In genomic region chr2:52622616-52623015, GRCm38 (mm10) we compare ENCODE assay signal across 13 mouse cellular contexts. TPM values are rescaled to one million over a fixed set of nuclear protein-coding genes. Genes with fewer than 3 reads are reported as not detected.
A peak's percentile ranks its signal among the peaks of the same experiment; 100 is the strongest.
DNase-seq lines count a peak whose midpoint lies in the region; ATAC-seq and TF ChIP-seq lines count a peak whose summit lies in the region.
"Had no signal": no experiment of that assay in that cellular context is flagged by ENCODE, and none has a peak within 500 bp of the region (broad histone marks: within the 10 kb centered on the region; RNA-seq: fewer than 3 reads in every experiment).

No protein-coding gene starts in this region.

- 40% methylated on average over 2 of the region's 2 CpGs for WGBS in liver, embryonic 14.5 days (ENCODE audit: insufficient replicate concordance)
- WGBS in liver, embryonic 12.5 days (ENCODE audit: insufficient replicate concordance): 48% methylated on average over 2 of the region's 2 CpGs

- no peak for ATAC-seq in liver, embryonic 14.5 days (ENCODE audit: insufficient read depth)
- no peak for ATAC-seq in liver, embryonic 12.5 days
- 0 out of 2 replicates have a peak, but pooled peaks have one; percentile 24 for ATAC-seq in common myeloid progenitor, adult 5-6 weeks (replicated peaks; ENCODE audit: low read depth, poor library complexity, severe bottlenecking)
- ATAC-seq in CD4-positive, CD25-positive, alpha-beta regulatory T cell, adult 4 months: no peak

- TF ChIP-seq EP300 in liver, embryonic 14.5 days (IDR thresholded peaks at IDR 0.05; ENCODE audit: low read depth): no peak
- TF ChIP-seq EP300 in CH12.LX (IDR thresholded peaks at IDR 0.05; ENCODE audit: low read length): no peak

- peak; percentile 89 for TF ChIP-seq RAD21 in CH12.LX (IDR thresholded peaks at IDR 0.05; ENCODE audit: low read depth, low read length)

- no peaks in the 10 kb centered on the region for H3K9me3 ChIP-seq in liver, embryonic 14.5 days (ENCODE audit: control insufficient read depth, low read length)
- no peaks in the 10 kb centered on the region for H3K9me3 ChIP-seq in liver, embryonic 12.5 days (replicated peaks)
- no peaks in the 10 kb centered on the region for H3K9me3 ChIP-seq in CH12.LX (replicated peaks; ENCODE audit: low read length)
- H3K9me3 ChIP-seq: heart, embryonic 10.5 days; kidney, embryonic 15.5 days; liver, embryonic 13.5 days had no signal

- H3K79me2 ChIP-seq in CH12.LX (replicated peaks; ENCODE audit: control insufficient read depth, extremely low read depth, insufficient read depth, poor library complexity, severe bottlenecking): no peaks in the 10 kb centered on the region

- TF ChIP-seq POLR2A in CH12.LX (IDR thresholded peaks at IDR 0.05; ENCODE audit: low read depth, low read length): no peak

- intact Hi-C loops in gastrocnemius, adult 2 months (cut with DNase I): no loop called here
- intact Hi-C loops in gastrocnemius, postnatal 14 days (cut with DNase I; ENCODE audit: low total_unique reads): no loop called here

- no peaks in the 10 kb centered on the region for H3K27me3 ChIP-seq in liver, embryonic 14.5 days (ENCODE audit: control insufficient read depth, insufficient read depth, low read length)
- H3K27me3 ChIP-seq in liver, embryonic 12.5 days (replicated peaks): no peaks in the 10 kb centered on the region
- H3K27me3 ChIP-seq in CH12.LX (replicated peaks): no peaks in the 10 kb centered on the region
- H3K27me3 ChIP-seq: kidney, embryonic 15.5 days; liver, embryonic 13.5 days had no signal

- no peaks in the 10 kb centered on the region for H3K36me3 ChIP-seq in liver, embryonic 14.5 days (replicated peaks; ENCODE audit: control insufficient read depth, insufficient read depth, low read depth)
- no peaks in the 10 kb centered on the region for H3K36me3 ChIP-seq in liver, embryonic 12.5 days
- no peaks in the 10 kb centered on the region for H3K36me3 ChIP-seq in CH12.LX (replicated peaks in 1 of 2; ENCODE audit: control insufficient read depth in 1 of 2, insufficient read depth in 1 of 2, low read length in 1 of 2)
- H3K36me3 ChIP-seq: heart, embryonic 10.5 days; kidney, embryonic 15.5 days; liver, embryonic 13.5 days had no signal

- H3K9ac ChIP-seq in liver, embryonic 14.5 days (replicated peaks): no peak overlapping the region
- no peak overlapping the region for H3K9ac ChIP-seq in liver, embryonic 12.5 days
- H3K9ac ChIP-seq in CH12.LX (ENCODE audit: insufficient read depth, low read depth): no peak overlapping the region
- H3K9ac ChIP-seq: kidney, embryonic 15.5 days; liver, embryonic 13.5 days had no signal

- H3K4me1 ChIP-seq in liver, embryonic 14.5 days (replicated peaks; ENCODE audit: control insufficient read depth in 2 of 2, insufficient read depth in 2 of 2, low read length in 1 of 2): peaks cover 0 to 6% of the 10 kb centered on the region in 2 experiments; a peak in 1 of 4 replicates
- H3K4me1 ChIP-seq in liver, embryonic 12.5 days: peaks cover 11% of the 10 kb centered on the region; the same call in 1 of the 2 replicates
- peaks cover 0 to 4% of the 10 kb centered on the region in 2 experiments; a peak in 2 of 4 replicates for H3K4me1 ChIP-seq in CH12.LX (ENCODE audit: control insufficient read depth in 1 of 2, insufficient read depth in 2 of 2)

- no peak for DNase-seq in gastrocnemius, adult 2 months
- DNase-seq in gastrocnemius, postnatal 14 days: no peak
- no peak for DNase-seq in liver, embryonic 14.5 days (ENCODE audit: low read depth in 3 of 3, low spot score in 3 of 3)
- DNase-seq in CH12.LX (ENCODE audit: extremely low read depth): peak; percentile 44
- DNase-seq: adrenal gland, postnatal 14 days; cerebellum, adult 8-10 months; liver, embryonic 13.5 days had no signal

- no peak overlapping the region for H3K27ac ChIP-seq in gastrocnemius, adult 2 months
- H3K27ac ChIP-seq in liver, embryonic 14.5 days: no peak overlapping the region
- no peak overlapping the region for H3K27ac ChIP-seq in liver, embryonic 12.5 days
- H3K27ac ChIP-seq in CH12.LX (ENCODE audit: insufficient read depth, low read depth): no peak overlapping the region
- H3K27ac ChIP-seq: liver, embryonic 13.5 days had no signal

- no peak overlapping the region for H3K4me2 ChIP-seq in liver, embryonic 14.5 days (ENCODE audit: low read depth)
- no peak overlapping the region for H3K4me2 ChIP-seq in liver, embryonic 12.5 days
- H3K4me2 ChIP-seq in CH12.LX (ENCODE audit: insufficient read depth, low read depth, poor library complexity, severe bottlenecking): no peak overlapping the region
- H3K4me2 ChIP-seq: kidney, embryonic 15.5 days; liver, embryonic 13.5 days had no signal

- TF ChIP-seq CTCF in gastrocnemius, adult 2 months (IDR thresholded peaks at IDR 0.05): peak; percentile 8; the same call in 1 of the 2 replicates
- peak; percentile 40; the same call in 1 of the 2 replicates for TF ChIP-seq CTCF in liver, embryonic 14.5 days (IDR thresholded peaks at IDR 0.05; ENCODE audit: low read depth)
- peak; percentile 34 to 84; a peak in 2 of 4 replicates for TF ChIP-seq CTCF in CH12.LX (conservative IDR thresholded peaks at IDR 0.05 in 1 of 2, IDR thresholded peaks at IDR 0.05 in 1 of 2; ENCODE audit: low read depth in 2 of 2, low read length in 2 of 2)

- dilution Hi-C loops in CH12.LX (cut with MboI; ENCODE audit: extremely low pct_ligation_motif_present, extremely low pct_unique_long_range_greater_than_20kb, low sequenced_read_pairs): no loop called here

- in situ Hi-C loops in CH12.LX (cut with MboI; ENCODE audit: low pct_ligation_motif_present, low pct_unique_long_range_greater_than_20kb, low sequenced_read_pairs): no loop called here

- H3K4me3 ChIP-seq in gastrocnemius, adult 2 months: no peak overlapping the region
- no peak overlapping the region for H3K4me3 ChIP-seq in liver, embryonic 14.5 days (ENCODE audit: insufficient read depth in 1 of 2, low read depth in 2 of 2, low read length in 2 of 2)
- H3K4me3 ChIP-seq in liver, embryonic 12.5 days: no peak overlapping the region
- no peak overlapping the region for H3K4me3 ChIP-seq in CH12.LX (replicated peaks in 1 of 3; ENCODE audit: low read depth in 2 of 3, low read length in 2 of 3, poor library complexity in 1 of 3)
- H3K4me3 ChIP-seq: heart, embryonic 10.5 days; kidney, embryonic 15.5 days; liver, embryonic 13.5 days; myocyte had no signal

TF ChIP-seq in CH12.LX, 34 proteins besides CTCF, POLR2A, EP300 and RAD21:
- TF ChIP-seq NRF1 (IDR thresholded peaks at IDR 0.05; ENCODE audit: low read depth, low read length) (no peak), HCFC1 (IDR thresholded peaks at IDR 0.05; ENCODE audit: low read depth, low read length) (no peak), IRF4 (IDR thresholded peaks at IDR 0.05; ENCODE audit: low read depth, low read length) (peak; percentile 33; the same call in 1 of the 2 replicates), MEF2A (IDR thresholded peaks at IDR 0.05; ENCODE audit: borderline replicate concordance, low read depth, low read length) (no peak), TBP (conservative IDR thresholded peaks at IDR 0.05; ENCODE audit: low read depth, low read length) (no peak), BHLHE40 (IDR thresholded peaks at IDR 0.05; ENCODE audit: low read depth, low read length) (no peak), MAFK (IDR thresholded peaks at IDR 0.05; ENCODE audit: insufficient replicate concordance, low read length) (no peak), USF2 (conservative IDR thresholded peaks at IDR 0.05; ENCODE audit: low read depth, low read length) (no peak), GABPA (IDR thresholded peaks at IDR 0.05; ENCODE audit: insufficient replicate concordance, low read depth, low read length) (no peak), SIN3A (IDR thresholded peaks at IDR 0.05; ENCODE audit: low read length) (0 out of 2 replicates have a peak, but pooled peaks have one; percentile 26), SMC3 (IDR thresholded peaks at IDR 0.05; ENCODE audit: low read depth, low read length) (peak; percentile 75), ELF1 (IDR thresholded peaks at IDR 0.05; ENCODE audit: low read depth, low read length) (no peak), ZNF384 (IDR thresholded peaks at IDR 0.05; ENCODE audit: low read depth, low read length) (peak; percentile 17; the same call in 1 of the 2 replicates), JUND (conservative IDR thresholded peaks at IDR 0.05; ENCODE audit: low read depth, low read length) (0 out of 2 replicates have a peak, but pooled peaks have one; percentile 9), NELFE (IDR thresholded peaks at IDR 0.05; ENCODE audit: low read depth, low read length) (no peak), UBTF (IDR thresholded peaks at IDR 0.05; ENCODE audit: low read depth, low read length) (no peak), TCF12 (IDR thresholded peaks at IDR 0.05; ENCODE audit: low read depth, low read length) (peak; percentile 23; the same call in 1 of the 2 replicates)

RNA-seq across cellular contexts. Expression of gene Cacnb4, which starts 54.0 kb away (rescaled TPM):
- total RNA-seq in gastrocnemius, adult 2 months (2021): under 1 TPM; 0.20 to 0.31 TPM
- total RNA-seq in gastrocnemius, postnatal 14 days (2021): under 1 TPM; 0.23 to 0.29 TPM
- polyA plus RNA-seq in liver, embryonic 14.5 days (2012; rRNA removed): 0.03 and 0.06 TPM in 2 replicates
- polyA plus RNA-seq in liver, embryonic 14.5 days (2014; fragmentation: Nextera tagmentation; extraction: Ambion mirVana): 0.19 and 0.21 TPM in 2 replicates
- 0.31 and 0.47 TPM in 2 replicates for polyA plus RNA-seq in liver, embryonic 12.5 days (2016; fragmentation: Nextera tagmentation; extraction: Ambion mirVana)
- total RNA-seq in CH12.LX (2012; rRNA removed) (0.92 and 3.4 TPM in 2 replicates), CH12.LX (2014; rRNA removed) (0.77 and 0.93 TPM in 2 replicates)
- polyA plus RNA-seq in CH12.LX (2012; ENCODE audit: insufficient read length, low read depth): 1.3 and 1.5 TPM in 2 replicates
- not detected in 2 replicates for total RNA-seq in common myeloid progenitor, adult 5-6 weeks (2017)
- under 1 TPM; 0.28 to 0.42 TPM for polyA plus RNA-seq in CD4-positive, CD25-positive, alpha-beta regulatory T cell, adult 4 months (2017; shearing (Covaris generic))

Comparison
In these comparisons a context has a peak if more than half of its experiments do, and no peak if none do; other contexts are left out.
1. CTCF ChIP-seq: peak in every context shown above with its lines; median percentile 59 in CH12.LX; 40 in liver, embryonic 14.5 days; 8 in gastrocnemius, adult 2 months.